Mouse (Mus musculus): ENCODE measurements around the gene Gm12184.
"Not testable (repeated sequence)": the region's sequence is repeated elsewhere in the genome, so short reads cannot be mapped to it uniquely, and the experiment has no call there.

The Gm12184 gene

DNA sequence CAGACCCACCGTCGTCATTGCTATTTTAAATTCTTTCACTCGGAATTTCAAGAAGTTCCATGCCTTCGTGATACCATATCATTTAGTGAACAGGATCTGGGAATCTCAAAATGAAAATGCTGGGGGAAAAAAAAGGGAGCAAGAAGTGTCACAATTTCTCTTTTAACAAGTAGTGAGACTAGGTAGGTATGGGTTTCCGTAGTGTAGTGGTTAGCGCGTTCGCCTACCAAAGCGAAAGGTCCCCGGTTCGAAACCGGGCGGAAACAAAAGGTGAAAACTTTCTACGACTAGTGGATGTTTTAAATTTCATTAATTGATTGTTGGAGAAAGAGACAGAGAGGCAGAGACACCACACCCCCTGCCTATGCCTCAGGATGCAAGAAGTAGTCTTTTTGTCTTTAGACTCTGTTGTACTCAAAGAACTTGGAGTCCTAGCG lies 2.9 kb downstream of the Gm12184 start:
- peak; percentile 87 for DNase-seq (ENCODE audit: low spot score)

GRCm38 (mm10) chr11:48822768-48823512 lies 3.5 kb downstream of the Gm12184 start:
- peak; percentile 54 for DNase-seq (ENCODE audit: low spot score)

GRCm38 (mm10) chr11:48821299-48821698 lies 5.2 kb downstream of the Gm12184 start:
- DNase-seq (ENCODE audit: low spot score) = not testable (repeated sequence)

- DNase-seq (ENCODE audit: low spot score) = no peak
Measured at GRCm38 (mm10) chr11:48820308-48820674, 6.2 kb downstream of the Gm12184 start.

GRCm38 (mm10) chr11:48819614-48820307 lies 6.7 kb downstream of the Gm12184 start:
- DNase-seq (ENCODE audit: low spot score) = no peak

DNA sequence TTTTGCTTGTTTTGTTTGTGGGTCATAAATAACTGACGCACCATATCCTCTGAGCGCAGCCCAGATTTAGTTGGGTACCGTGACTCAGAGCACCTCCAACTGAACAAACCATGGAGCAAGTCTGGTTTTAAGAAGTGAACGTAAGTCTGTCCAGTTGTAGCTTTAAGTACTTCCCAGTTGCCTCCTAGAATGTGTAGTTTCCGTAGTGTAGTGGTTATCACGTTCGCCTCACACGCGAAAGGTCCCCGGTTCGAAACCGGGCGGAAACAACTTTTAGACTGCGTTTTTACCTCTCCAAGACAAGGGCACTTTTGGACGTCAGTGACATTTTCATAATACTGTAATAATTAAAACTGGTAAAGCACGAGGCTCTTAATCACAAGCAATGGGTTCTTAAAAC lies 8.1 kb downstream of the Gm12184 start:
- DNase-seq (ENCODE audit: low spot score) = peak; percentile 98

GRCm38 (mm10) chr11:48817794-48818193 lies 8.7 kb downstream of the Gm12184 start:
- peak; percentile 53 for DNase-seq (ENCODE audit: low spot score)

DNA sequence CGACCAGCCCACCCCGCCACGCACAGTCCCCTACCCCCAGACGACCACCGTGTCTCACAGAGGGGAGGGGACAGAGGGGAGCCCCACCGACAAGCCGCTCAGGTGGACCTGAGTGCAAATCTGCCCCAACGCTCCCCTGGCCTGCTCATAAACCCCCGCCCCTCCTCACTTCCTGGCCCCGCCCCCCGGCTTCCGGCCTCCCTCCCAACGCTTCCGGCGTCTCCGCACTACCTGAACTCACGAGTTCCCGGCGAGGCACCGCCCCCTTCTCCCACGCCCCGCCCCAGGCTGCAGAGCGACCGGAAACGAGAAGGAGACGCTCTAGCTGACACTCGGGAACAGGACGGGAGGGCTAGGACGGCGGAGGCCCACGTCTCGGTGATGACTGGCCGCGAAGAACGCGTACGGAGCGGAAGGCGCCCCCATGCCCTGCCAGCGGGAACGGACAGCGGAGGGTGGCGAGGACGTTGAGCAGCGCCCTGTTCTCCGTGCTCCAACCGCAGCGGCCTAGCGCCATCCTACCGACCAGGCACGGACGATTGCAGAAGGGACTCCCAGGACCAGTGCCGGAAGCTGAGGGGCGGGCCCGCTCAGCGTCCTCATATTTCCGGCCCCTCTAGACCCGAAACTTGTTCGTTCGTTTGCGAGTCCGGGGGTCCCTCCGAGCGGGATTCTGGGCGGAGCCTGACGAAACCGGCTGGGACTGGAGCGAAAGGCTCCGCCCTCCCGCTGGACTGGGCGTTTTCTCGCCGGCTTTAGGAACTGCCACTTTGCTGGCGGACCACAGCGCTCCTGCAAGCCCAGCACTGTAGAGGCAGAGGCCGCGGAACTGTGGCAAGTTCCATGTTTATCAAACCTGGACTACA lies 9.4 kb downstream of the Gm12184 start, which contains the start of gene Trim41:
Gene Trim41, minus strand, starts transcription at position 554 of the 866 bp plus-strand sequence.
- peak; percentile 100 for DNase-seq (ENCODE audit: low spot score)

DNA sequence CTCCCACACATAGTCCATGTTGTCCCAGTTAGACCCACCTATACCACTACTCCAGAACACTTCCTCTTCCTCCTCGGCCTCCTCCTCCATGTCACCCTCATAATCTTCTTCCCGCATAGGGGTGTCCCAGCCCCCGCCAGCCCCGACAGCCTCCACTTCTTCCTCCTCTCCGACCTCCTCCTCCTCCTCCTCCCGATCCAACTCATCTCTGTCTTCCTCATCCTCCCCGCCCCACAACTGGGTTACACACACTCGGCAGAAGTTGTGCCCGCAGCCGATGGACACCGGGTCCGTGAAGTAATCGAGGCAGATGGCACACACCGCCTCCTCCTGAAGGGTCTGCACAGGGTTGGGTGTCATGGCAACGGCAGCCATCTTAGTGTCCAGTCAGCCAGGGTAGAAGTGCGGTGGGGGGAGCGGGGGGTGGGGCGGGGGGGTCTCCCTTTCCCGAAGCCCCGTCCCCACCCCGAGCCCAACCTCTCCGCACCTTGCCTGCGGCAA lies 10.1 kb downstream of the Gm12184 start:
- DNase-seq (ENCODE audit: low spot score) = peak; percentile 83

- no peak for DNase-seq (ENCODE audit: low spot score)
Measured at GRCm38 (mm10) chr11:48815851-48816250, 10.6 kb downstream of the Gm12184 start.

GRCm38 (mm10) chr11:48813782-48814181 lies 12.7 kb downstream of the Gm12184 start:
- no peak for DNase-seq (ENCODE audit: low spot score)

GRCm38 (mm10) chr11:48810142-48810541 lies 16.3 kb downstream of the Gm12184 start:
- no peak for DNase-seq (ENCODE audit: low spot score)

GRCm38 (mm10) chr11:48809434-48809830 lies 17.0 kb downstream of the Gm12184 start:
- no peak for DNase-seq (ENCODE audit: low spot score)

GRCm38 (mm10) chr11:48808737-48809433 lies 17.6 kb downstream of the Gm12184 start:
- no peak for DNase-seq (ENCODE audit: low spot score)

- no peak for DNase-seq (ENCODE audit: low spot score)
Measured at GRCm38 (mm10) chr11:48808304-48808646, 18.2 kb downstream of the Gm12184 start.

GRCm38 (mm10) chr11:48807563-48808303 lies 18.7 kb downstream of the Gm12184 start:
- no peak for DNase-seq (ENCODE audit: low spot score)

DNA sequence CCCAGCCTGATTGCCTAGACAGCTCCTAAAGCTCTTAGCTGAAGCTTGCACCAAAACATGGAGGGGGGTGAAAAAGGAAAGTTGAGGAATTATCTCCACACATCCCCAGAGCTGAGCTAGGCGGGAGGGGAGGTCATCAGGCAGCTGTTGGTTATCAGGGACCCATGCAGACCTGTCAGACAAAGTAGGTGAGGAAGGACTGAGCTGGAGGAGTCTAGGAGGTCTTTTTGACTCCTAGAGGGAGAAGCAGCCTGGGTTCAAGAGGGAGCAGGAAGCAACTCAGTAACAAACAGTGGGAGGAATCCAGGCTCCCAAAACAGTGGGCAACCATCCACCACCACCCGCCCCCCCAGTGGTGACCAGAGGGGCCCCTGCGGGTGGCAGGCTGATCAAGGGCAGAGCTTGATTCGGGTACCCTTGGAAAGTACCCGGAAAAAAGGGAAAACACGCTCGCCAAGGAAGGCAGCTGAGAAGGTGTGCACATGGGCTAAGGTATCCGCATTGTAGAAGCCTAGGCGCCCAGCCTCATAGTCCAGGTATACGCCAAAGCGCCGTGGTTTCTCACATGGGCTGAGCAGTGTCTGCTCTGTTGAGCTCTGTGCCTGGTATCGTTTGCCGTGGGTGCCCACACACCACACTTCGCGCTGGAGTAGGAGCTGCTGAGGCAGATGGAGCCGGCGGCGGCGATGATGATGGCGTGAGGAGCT lies 19.4 kb downstream of the Gm12184 start:
- no peak for DNase-seq (ENCODE audit: low spot score)

- no peak for DNase-seq (ENCODE audit: low spot score)
Measured at GRCm38 (mm10) chr11:48804922-48805321, 21.5 kb downstream of the Gm12184 start.

DNA sequence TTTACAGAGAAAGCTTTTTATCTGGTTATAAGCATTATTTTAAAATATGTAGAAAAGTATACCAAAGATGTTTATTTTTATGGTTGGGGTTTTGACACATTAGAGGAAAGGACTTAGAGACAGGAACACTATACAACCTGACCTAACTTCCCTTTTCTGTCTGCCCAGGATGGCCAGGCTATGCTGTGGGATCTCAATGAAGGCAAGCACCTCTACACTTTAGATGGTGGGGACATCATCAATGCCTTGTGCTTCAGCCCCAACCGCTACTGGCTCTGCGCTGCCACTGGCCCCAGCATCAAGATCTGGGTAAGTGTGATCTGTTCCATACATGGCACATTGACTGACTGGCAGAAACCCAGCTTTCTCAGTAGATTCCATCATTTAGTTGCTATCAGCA lies 22.5 kb downstream of the Gm12184 start:
- DNase-seq (ENCODE audit: low spot score) = no peak
